Mouse (Mus musculus) small intestine, adult 2 months (tissue): ENCODE results near the gene 4930523C07Rik.

Source experiments
- CTCF ChIP-seq: fragments of 200-500 bp; IDR thresholded peaks from 2 replicates; pipeline ENCODE4 v1.5.1; 2012; ENCODE audit warnings: low read depth, mild to moderate bottlenecking, control low read depth, inconsistent platforms, low read length, moderate library complexity, mixed read lengths; ENCODE audit not compliant: insufficient replicate concordance, insufficient read length; ENCODE audit errors: extremely low read depth
- POLR2A ChIP-seq: fragments of 200-500 bp; IDR thresholded peaks from 2 replicates; pipeline ENCODE4 v1.6.1; 2012; ENCODE audit warnings: low read depth, mild to moderate bottlenecking, control low read depth, inconsistent platforms, low read length, moderate library complexity

GRCm38 (mm10) chr1:160078882-160079661 lies 34.9 kb downstream of the 4930523C07Rik start:
- TF ChIP-seq CTCF (no peak), POLR2A (no peak)
